Mouse (Mus musculus) lung, postnatal 25 days (tissue): ENCODE measurements at regions not wholly inside any gene's neighbourhood (a gene's known extent, or its start where the extent isn't known, plus 50 kb on each side); places are given as distances from the start of the nearest gene placed in this dataset.
"Not testable (repeated sequence)": the region's sequence is repeated elsewhere in the genome, so short reads cannot be mapped to it uniquely, and the experiment has no call there.

Experiments used
- DNase-seq: peaks from one replicate; pipeline ENCODE4 v3.0.0; 2022; ENCODE audit warnings: low spot score

- no peak for DNase-seq
Measured at GRCm38 (mm10) chr16:19024010-19024532, 147.2 kb downstream of the Hira start.

GRCm38 (mm10) chr16:19025227-19025932 lies 148.5 kb downstream of the Hira start:
- no peak for DNase-seq

GRCm38 (mm10) chr16:19027096-19027495 lies 150.3 kb downstream of the Hira start:
- no peak for DNase-seq

GRCm38 (mm10) chr16:19032582-19032981 lies 155.7 kb downstream of the Hira start:
- DNase-seq: no peak

- DNase-seq: no peak
Measured at GRCm38 (mm10) chr16:19035781-19036180, 158.9 kb downstream of the Hira start.

GRCm38 (mm10) chr16:19037681-19038080 lies 160.8 kb downstream of the Hira start:
- no peak for DNase-seq

- peak; percentile 50 for DNase-seq
Measured at GRCm38 (mm10) chr16:19052791-19053190, 176.0 kb downstream of the Hira start.

GRCm38 (mm10) chr16:19060343-19060742 lies 183.5 kb downstream of the Hira start:
- DNase-seq: no peak

- no peak for DNase-seq
Measured at GRCm38 (mm10) chr16:19061796-19062195, 185.0 kb downstream of the Hira start.

- no peak for DNase-seq
Measured at GRCm38 (mm10) chr16:19062557-19063400, 185.9 kb downstream of the Hira start.

GRCm38 (mm10) chr16:19063401-19063762 lies 186.5 kb downstream of the Hira start:
- DNase-seq: no peak

- no peak for DNase-seq
Measured at GRCm38 (mm10) chr16:19064397-19064796, 187.6 kb downstream of the Hira start.

GRCm38 (mm10) chr16:19065543-19066141 lies 188.8 kb downstream of the Hira start:
- DNase-seq: no peak

GRCm38 (mm10) chr16:19066700-19067310 lies 190.0 kb downstream of the Hira start:
- no peak for DNase-seq

- not testable (repeated sequence) for DNase-seq
Measured at GRCm38 (mm10) chr16:19083503-19083902, 206.7 kb downstream of the Hira start.

GRCm38 (mm10) chr16:19087914-19088313 lies 211.1 kb downstream of the Hira start:
- no peak for DNase-seq
